Mouse (Mus musculus): ENCODE data around the gene Tfpi. TPM values are rescaled to one million over a fixed set of nuclear protein-coding genes. Genes with fewer than 3 reads are reported as not detected.

Gene Tfpi
- total and polyA plus RNA-seq, 2 experiments from 2014 or later = 10.4 to 13.2 TPM

DNA sequence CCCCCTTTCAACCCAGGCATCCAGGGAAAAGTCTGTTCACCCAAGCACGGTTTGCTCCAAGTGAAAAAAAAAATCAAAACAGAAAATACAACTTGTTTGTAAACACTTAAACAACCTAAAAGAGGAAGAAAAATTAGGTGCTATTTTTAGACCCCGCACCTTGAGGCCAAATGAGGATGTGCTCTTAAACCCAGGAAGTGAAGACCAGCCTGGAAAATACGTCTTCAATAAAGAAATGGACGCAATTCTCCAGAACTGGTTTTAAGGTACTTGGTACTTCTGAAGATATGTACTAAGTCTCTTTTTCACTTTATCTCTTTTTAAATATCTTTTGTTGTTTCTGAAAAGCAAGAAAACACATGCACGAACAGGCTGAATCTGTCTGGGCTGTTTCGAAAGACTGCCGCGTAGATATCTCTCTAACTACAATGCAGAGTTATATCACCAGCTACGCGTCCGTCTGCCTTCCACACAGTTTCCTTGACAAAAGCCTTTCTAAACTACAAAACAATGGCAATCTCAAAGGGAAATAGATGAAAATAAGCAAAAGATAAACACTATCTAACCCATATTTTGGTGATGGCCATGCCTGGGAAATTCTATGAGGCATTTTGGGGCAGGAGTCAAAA lies 89.1 kb downstream of the Tfpi start:
- Histone ChIP-seq H3K4me2 (ENCODE audit: low read depth, low read length, poor library complexity, severe bottlenecking) (peak overlapping the region; percentile 44), H3K27ac (ENCODE audit: low read depth, low read length) (no peak overlapping the region), H3K4me3 (ENCODE audit: low read depth, low read length) (peak overlapping the region; percentile 25), H3K4me1 (ENCODE audit: insufficient read depth, low read length) (no peaks in the 10 kb centered on the region), H3K27me3 (ENCODE audit: insufficient read depth, low read length) (no peaks in the 10 kb centered on the region), H3K9ac (replicated peaks; ENCODE audit: low read length, poor library complexity, severe bottlenecking) (no peak overlapping the region), H3K36me3 (ENCODE audit: insufficient read depth, low read length) (no peaks in the 10 kb centered on the region), H3K9me3 (ENCODE audit: low read length) (no peaks in the 10 kb centered on the region)
- TF ChIP-seq CTCF (IDR thresholded peaks at IDR 0.05) = no peak
- WGBS = 56% methylated on average over 11 of the region's 11 CpGs
- no peak for ATAC-seq (ENCODE audit: low FRiP score)
- no peak for DNase-seq (ENCODE audit: low spot score)

DNA sequence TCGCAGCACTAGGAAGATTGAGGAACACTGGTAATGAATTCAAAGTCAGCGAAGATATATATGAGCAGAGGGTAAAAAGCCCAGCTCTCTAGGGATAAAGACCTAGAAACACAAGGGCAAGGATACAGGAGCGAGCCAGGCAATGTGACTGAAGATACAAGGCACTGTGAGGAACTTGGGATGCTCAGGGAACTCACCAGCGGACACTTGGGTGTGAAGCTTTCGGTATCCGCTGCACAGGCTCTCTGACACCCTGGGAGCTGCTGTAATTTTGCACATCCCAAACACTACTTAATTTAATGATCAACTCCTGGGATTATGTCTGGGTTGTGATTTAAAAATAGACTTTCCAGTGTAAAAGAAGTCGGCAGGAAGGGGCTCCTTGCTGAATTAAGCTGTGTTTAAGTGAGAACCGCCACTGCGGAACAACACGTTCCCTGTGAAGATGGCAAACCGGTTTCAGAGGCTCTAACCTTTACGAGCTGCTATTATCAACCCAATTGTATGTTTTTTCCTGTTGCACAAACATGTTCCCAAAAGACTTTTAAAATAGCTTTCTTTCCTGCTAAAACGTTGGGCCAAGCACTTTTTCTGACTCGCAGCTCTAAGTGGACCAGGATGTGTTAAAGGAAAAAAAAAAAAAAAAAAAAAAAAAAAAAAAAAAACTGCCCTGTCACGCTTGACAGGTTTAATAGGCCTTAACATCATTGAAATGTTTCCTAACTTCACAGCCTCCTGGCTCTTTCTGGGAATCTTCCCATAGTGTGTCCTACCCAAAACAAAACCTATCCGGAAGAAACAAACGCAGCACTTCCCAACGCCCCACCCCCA lies 89.8 kb downstream of the Tfpi start:
- no peak for TF ChIP-seq CTCF (IDR thresholded peaks at IDR 0.05)
- Histone ChIP-seq H3K9me3 (ENCODE audit: low read length) (no peaks in the 10 kb centered on the region), H3K27me3 (ENCODE audit: insufficient read depth, low read length) (no peaks in the 10 kb centered on the region), H3K27ac (ENCODE audit: low read depth, low read length) (no peak overlapping the region), H3K4me2 (ENCODE audit: low read depth, low read length, poor library complexity, severe bottlenecking) (peak overlapping the region; percentile 44), H3K9ac (replicated peaks; ENCODE audit: low read length, poor library complexity, severe bottlenecking) (no peak overlapping the region; the same call in 1 of the 2 replicates), H3K4me3 (ENCODE audit: low read depth, low read length) (peak overlapping the region; percentile 25), H3K36me3 (ENCODE audit: insufficient read depth, low read length) (no peaks in the 10 kb centered on the region), H3K4me1 (ENCODE audit: insufficient read depth, low read length) (no peaks in the 10 kb centered on the region)
- ATAC-seq (ENCODE audit: low FRiP score) = 0 out of 2 replicates have a peak, but pooled peaks have one; percentile 34
- 25% methylated on average over 18 of the region's 18 CpGs for WGBS
- DNase-seq (ENCODE audit: low spot score) = no peak

DNA sequence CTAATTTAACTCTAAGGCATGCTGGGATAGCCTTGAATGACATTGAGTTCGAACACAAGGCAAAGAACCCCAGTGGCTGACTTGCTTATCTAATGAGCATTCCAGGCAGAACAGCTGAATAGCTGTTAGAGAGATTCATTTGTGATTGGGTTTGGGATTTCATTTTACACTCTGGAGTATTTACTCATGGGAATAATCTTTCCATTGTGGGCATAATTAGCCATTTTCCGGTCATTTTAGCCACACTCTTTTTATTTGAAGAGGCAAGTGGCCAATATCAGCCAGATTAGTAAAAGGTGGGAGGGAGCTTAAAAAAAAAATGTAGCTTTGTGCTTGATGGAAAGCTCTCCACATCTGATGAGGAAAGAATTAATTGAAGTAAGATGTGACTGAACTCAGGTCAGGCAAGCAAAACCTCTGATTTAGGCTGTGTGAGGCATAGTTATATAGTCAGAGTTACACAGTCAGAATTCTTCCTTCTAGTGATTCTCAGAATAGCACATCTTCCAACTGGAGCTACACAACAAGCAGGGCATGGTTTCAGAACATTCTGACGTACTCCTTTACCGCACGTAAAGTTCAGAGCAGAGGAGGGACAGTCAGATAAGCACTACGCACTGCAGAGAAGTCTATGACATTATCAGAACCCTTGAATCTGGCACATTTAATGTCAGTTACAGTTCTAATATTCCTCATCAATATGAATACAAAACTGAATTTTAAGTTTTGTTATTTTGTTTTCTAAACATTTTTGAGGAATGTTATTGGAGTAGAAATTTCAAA lies 91.5 kb downstream of the Tfpi start:
- no peak for TF ChIP-seq CTCF (IDR thresholded peaks at IDR 0.05)
- H3K4me1 ChIP-seq (ENCODE audit: insufficient read depth, low read length) = no peaks in the 10 kb centered on the region
- H3K4me2 ChIP-seq (ENCODE audit: low read depth, low read length, poor library complexity, severe bottlenecking) = no peak overlapping the region
- H3K4me3 ChIP-seq (ENCODE audit: low read depth, low read length) = no peak overlapping the region
- H3K9ac ChIP-seq (replicated peaks; ENCODE audit: low read length, poor library complexity, severe bottlenecking) = no peak overlapping the region
- 75% methylated on average over 6 of the region's 6 CpGs for WGBS
- no peaks in the 10 kb centered on the region for H3K27me3 ChIP-seq (ENCODE audit: insufficient read depth, low read length)
- no peak for ATAC-seq (ENCODE audit: low FRiP score)
- H3K36me3 ChIP-seq (ENCODE audit: insufficient read depth, low read length) = no peaks in the 10 kb centered on the region
- DNase-seq (ENCODE audit: low spot score) = no peak
- H3K9me3 ChIP-seq (ENCODE audit: low read length) = no peaks in the 10 kb centered on the region
- H3K27ac ChIP-seq (ENCODE audit: low read depth, low read length) = no peak overlapping the region

DNA sequence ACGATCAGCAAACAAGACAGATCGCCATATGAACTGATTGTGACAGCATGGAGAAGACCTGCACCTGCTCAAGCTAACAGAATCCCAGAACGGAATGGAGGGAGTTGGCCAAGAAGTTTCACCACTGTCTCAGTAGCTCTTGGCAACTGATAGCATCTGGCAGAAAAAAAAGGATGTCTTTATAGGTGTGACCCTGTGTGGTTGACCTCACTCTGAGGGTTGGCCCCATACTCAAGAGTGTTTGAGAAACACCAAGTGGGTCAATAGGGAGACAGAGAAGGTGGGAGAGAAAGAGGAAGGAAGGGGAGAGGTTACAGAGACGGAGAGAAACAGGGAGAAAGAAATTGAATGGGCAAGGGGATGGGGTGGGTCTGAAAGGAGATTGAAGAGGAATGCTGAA lies 92.7 kb downstream of the Tfpi start:
- Histone ChIP-seq H3K36me3 (ENCODE audit: insufficient read depth, low read length) (no peaks in the 10 kb centered on the region), H3K27ac (ENCODE audit: low read depth, low read length) (no peak overlapping the region), H3K9me3 (ENCODE audit: low read length) (no peaks in the 10 kb centered on the region), H3K4me3 (ENCODE audit: low read depth, low read length) (no peak overlapping the region), H3K4me1 (ENCODE audit: insufficient read depth, low read length) (no peaks in the 10 kb centered on the region), H3K27me3 (ENCODE audit: insufficient read depth, low read length) (no peaks in the 10 kb centered on the region), H3K9ac (replicated peaks; ENCODE audit: low read length, poor library complexity, severe bottlenecking) (no peak overlapping the region), H3K4me2 (ENCODE audit: low read depth, low read length, poor library complexity, severe bottlenecking) (no peak overlapping the region)
- 90% methylated on average over 4 of the region's 4 CpGs for WGBS
- no peak for TF ChIP-seq CTCF (IDR thresholded peaks at IDR 0.05)
- no peak for DNase-seq (ENCODE audit: low spot score)
- ATAC-seq (ENCODE audit: low FRiP score) = no peak

Other genes with a start within 250 kb of the Tfpi start
- 11.0 and 19.5 TPM in 2 replicates for gene Calcrl, start 51.4 kb downstream of the Tfpi start, total RNA-seq (2014; rRNA removed)
- gene Calcrl, start 51.4 kb downstream of the Tfpi start, polyA plus RNA-seq (2015; fragmentation: Nextera tagmentation; extraction: Ambion mirVana) = 6.0 TPM in 2 replicates
- gene Ctnnd1, start 174.0 kb upstream of the Tfpi start, total RNA-seq (2014; rRNA removed) = 81.1 and 82.9 TPM in 2 replicates
- 13.7 and 15.8 TPM in 2 replicates for gene Ctnnd1, start 174.0 kb upstream of the Tfpi start, polyA plus RNA-seq (2015; fragmentation: Nextera tagmentation; extraction: Ambion mirVana)
- not detected in 2 replicates for gene Btbd18, start 182.3 kb upstream of the Tfpi start, total RNA-seq (2014; rRNA removed)
- 0.27 and 0.35 TPM in 2 replicates for gene Btbd18, start 182.3 kb upstream of the Tfpi start, polyA plus RNA-seq (2015; fragmentation: Nextera tagmentation; extraction: Ambion mirVana)
- 180 and 269 TPM in 2 replicates for gene Selenoh, start 194.0 kb upstream of the Tfpi start, total RNA-seq (2014; rRNA removed)
- gene Selenoh, start 194.0 kb upstream of the Tfpi start, polyA plus RNA-seq (2015; fragmentation: Nextera tagmentation; extraction: Ambion mirVana) = 210 and 211 TPM in 2 replicates
- not detected in 2 replicates for gene Gm28635, start 201.3 kb upstream of the Tfpi start, total RNA-seq (2014; rRNA removed)
- not detected in 2 replicates for gene Gm28635, start 201.3 kb upstream of the Tfpi start, polyA plus RNA-seq (2015; fragmentation: Nextera tagmentation; extraction: Ambion mirVana)
- gene Med19, start 201.6 kb upstream of the Tfpi start, total RNA-seq (2014; rRNA removed) = 43.0 and 45.3 TPM in 2 replicates
- 47.4 and 49.5 TPM in 2 replicates for gene Med19, start 201.6 kb upstream of the Tfpi start, polyA plus RNA-seq (2015; fragmentation: Nextera tagmentation; extraction: Ambion mirVana)
- gene Tmx2, start 202.4 kb upstream of the Tfpi start, total RNA-seq (2014; rRNA removed) = 149 and 154 TPM in 2 replicates
- gene Tmx2, start 202.4 kb upstream of the Tfpi start, polyA plus RNA-seq (2015; fragmentation: Nextera tagmentation; extraction: Ambion mirVana) = 303 and 328 TPM in 2 replicates
- gene Zdhhc5, start 238.4 kb upstream of the Tfpi start, total RNA-seq (2014; rRNA removed) = 39.0 and 39.4 TPM in 2 replicates
- 14.5 and 17.9 TPM in 2 replicates for gene Zdhhc5, start 238.4 kb upstream of the Tfpi start, polyA plus RNA-seq (2015; fragmentation: Nextera tagmentation; extraction: Ambion mirVana)